Mouse (Mus musculus) urinary bladder, postnatal 14 days (tissue): ENCODE measurements around the gene Il18bp.
"Not testable (repeated sequence)": the region's sequence is repeated elsewhere in the genome, so short reads cannot be mapped to it uniquely, and the experiment has no call there.

Source experiments
- DNase-seq: peaks from one replicate; pipeline ENCODE4 v3.0.0; 2021; ENCODE audit warnings: low spot score

The Il18bp gene

DNA sequence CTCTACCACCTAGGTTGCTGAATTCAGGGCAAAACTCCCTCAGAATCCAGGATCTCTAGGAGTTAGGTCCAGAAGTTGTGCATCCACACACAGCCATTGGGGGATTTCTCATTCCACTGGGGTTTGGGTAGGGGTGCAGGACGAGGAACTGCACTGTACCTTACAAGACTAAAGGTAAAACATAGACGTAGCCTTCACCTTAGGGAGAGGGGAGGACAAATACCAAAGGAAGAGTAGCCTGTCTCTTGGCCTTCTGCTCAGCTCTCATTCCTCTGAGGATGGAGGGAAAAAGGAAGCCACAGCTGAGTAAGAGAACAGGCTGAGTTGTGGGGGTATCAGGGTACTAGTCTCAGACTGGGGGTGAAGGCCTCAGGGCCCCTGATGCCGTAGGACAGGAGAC, at the start of gene Il18bp:
Il18bp (minus strand) TSS at position 101 of the 400 bp plus-strand sequence.
- DNase-seq = no peak

DNA sequence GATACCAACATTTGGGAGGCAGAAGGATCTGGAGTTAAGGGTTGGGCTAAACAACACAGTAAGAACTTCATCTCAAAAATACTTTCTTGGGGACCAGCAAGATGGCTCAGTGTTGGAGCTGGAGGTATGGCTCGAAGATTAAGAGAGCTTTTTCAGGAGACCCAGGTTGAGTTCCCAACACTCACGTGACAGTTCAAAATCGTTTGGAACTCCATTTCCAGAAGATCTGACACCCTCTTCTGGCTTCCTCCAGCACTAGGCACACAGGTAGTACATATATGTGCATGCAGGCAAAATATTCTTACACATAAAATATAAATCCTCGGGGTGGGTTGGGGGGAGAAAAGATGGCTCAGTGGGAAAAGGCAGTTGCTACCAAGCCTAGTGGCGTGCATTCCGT, 47.9 kb upstream of the Il18bp start:
- DNase-seq = no peak

DNA sequence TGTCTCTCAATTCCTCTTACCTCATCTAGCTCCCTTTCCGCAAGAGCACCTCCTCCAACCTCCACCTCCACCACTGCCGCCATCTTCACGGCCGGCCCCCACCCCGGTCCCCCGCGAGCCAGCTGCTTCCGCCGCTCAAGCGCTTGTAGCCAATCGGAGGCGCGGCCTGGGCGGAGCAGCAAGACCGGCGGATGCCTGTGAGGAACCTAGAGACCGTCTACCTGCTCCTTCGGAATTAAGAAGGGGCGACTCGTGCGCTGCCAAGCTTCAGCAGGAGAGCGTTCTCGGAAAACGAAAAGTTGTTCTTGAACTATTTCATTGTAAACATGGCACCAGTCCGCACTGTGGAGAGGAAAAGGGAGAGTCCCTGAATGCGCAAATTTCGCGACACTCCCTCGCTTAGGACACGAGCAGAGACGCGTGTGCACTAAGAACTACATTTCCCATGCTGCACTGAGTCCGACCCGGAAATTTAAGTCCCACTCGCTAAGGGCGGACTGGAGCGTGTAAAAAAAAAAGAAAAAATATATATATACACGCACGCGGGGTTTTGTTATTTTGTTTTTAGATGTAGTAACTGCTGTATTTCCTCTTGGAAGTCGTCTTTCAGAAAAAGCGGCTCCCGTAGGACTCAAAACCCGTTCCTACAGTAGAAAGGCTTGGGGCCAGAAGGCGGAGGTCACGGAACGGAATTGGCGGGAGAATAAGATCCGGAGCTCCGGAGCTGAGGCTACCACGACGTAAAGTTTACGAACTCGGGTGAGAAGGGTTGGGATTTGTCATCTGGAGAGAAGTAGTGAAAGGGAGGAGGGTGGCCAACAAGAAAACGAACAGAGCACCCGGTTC, 46.8 kb upstream of the Il18bp start, which contains the start of the genes Rnf121, Xndc1 and Xntrpc:
Rnf121 (minus strand) TSS at position 424 of the 846 bp plus-strand sequence.
Xndc1 (plus strand) TSS at position 466 of the 846 bp plus-strand sequence.
Xntrpc (plus strand) TSS at position 668 of the 846 bp plus-strand sequence.
- DNase-seq = peak; percentile 93

DNA sequence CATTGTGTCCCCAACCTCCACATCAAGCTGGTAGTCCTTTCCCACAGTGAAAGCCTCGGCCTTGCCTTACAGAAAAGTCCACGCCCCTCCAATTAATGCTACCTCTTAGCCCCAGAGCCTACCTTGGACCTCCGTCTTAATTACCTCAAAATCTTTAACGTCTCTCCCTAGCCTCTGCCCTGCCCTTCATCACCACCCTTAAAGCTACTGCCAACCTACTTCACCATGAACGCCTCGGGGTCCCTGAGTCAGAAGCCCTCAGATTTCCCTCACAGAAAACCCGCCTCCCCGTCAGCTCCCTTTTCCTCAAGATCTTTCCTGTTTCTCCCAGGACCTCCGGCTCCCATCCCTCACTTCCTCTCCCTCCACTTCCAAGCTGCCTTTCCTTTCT, 46.2 kb upstream of the Il18bp start:
- DNase-seq = no peak

DNA sequence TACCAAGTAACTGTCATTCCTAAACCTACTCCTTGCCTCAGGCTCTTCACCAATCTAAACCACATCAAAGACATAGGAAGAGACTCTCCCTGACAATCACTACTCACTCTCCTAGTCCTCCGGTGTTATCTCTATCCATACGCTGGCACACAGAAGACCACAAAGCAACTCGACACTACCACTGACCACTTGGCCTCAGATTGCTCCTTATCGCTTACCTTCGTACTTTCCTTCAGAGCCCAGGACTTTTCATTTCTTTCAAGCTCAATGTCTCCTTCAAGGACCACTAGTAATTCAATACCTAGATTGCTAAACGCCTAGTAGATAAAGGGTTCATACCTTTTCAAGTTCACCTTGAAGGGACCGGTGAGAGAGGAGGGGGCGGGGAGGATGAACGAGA, 45.4 kb upstream of the Il18bp start:
- DNase-seq = no peak

DNA sequence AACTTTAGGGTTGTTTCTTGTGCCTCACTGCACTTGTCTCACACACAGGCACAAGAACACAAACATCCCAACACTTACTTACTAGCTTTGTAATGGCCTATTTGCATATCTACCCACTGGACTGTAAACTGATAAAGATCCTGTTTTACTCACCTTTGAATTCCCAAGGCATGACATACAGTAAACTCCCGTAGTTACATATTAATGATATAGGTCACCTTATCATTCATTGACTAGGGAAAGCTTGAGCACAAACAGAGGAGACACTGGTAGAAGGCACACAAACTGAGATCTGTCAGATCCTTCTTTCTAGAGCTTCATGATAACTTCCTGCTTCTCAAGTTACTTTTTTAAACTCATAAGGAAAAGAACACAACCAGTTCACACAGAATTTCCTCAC, 43.7 kb upstream of the Il18bp start:
- DNase-seq = no peak

DNA sequence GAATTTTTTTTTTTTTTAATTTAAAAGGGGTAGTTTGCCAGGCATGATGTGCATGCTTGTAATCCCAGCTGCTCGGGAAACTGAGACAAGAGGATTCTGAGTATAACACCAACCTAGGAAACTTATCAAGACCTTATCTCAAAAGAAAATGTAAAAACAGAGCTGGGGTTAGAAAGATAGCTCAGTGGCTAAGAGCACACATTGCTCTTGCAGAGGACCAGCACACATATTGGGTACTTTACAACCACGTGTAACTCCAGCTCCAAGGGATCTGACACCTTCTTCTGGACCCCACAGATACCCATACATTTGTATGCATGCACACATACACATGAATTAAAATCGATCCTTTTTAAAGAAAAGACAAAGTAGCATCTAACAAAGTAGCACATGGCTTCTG, 42.9 kb upstream of the Il18bp start:
- DNase-seq = no peak

DNA sequence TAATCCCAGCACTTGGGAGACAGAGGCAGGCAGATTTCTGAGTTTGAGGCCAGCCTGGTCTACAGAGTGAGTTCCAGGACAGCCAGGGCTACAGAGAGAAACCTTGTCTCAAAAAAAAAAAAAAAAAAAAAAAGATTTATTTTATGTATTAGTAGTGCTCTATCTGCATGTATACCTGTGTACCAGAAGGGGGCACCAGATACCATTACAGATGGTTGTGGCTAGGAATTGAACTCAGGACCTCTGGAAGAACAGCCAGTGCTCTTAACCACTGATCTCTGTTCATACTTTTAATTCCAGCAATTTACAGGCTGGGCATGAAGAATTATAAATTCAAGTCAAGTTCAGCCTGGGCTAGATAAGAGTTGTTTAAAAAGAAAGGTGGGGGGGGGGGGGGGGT, 30.0 kb upstream of the Il18bp start:
- not testable (repeated sequence) for DNase-seq

DNA sequence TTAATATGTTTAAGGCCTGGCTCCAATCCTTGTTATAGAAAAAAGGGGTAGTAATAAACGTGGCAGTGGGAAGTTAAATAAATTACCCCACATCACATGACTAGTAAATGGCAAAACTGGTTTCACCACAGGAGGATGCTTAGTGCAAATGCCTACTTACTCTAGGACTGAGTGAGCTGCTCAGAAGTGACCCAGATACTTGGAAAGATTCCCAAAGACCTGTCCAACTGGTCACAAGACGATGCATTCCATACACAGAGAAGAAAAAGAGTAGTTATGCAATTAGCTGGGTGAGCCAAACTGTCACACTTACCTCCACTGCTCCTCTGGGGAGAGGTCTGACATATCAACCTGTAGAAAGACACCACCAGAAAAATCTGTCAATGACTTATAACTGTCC, 23.8 kb upstream of the Il18bp start:
- DNase-seq = peak; percentile 24

DNA sequence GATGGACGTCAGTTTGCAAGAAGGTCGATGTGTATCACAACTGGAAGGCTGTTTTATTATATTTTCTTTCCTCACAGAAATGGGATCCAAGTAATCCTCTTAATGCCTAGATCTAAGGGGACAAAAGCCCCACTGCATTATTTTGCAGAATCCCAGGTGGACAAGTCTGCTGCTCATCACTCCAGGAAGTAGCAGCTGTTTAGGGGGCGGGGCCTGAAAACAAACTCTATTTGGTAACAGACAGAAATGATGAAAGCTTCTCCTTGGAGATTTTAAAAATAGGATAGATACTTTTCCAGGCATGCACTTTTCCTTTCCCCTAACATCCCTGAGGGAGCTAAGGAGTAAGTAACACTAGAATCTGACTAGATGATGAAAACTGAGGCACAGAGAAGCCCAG, 18.8 kb upstream of the Il18bp start:
- DNase-seq = no peak

DNA sequence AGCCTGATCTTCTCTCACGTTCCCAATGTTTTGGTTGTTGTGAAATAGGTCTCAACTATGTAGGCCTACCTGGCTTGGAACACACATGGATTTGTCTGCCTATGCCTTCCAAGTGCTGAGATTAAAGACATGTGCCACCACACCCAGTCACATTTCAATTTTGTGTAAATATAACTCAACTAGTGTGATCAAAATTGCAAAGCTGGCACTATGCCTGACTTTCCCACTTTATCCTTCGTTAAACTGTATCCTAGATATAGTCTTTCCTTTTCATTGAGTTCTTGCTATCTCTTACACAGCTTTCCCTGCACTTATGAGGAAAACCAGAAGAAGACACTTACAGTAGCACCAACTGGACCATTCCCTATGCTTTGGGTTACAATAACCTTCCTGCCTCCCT, 17.0 kb upstream of the Il18bp start:
- DNase-seq = no peak

DNA sequence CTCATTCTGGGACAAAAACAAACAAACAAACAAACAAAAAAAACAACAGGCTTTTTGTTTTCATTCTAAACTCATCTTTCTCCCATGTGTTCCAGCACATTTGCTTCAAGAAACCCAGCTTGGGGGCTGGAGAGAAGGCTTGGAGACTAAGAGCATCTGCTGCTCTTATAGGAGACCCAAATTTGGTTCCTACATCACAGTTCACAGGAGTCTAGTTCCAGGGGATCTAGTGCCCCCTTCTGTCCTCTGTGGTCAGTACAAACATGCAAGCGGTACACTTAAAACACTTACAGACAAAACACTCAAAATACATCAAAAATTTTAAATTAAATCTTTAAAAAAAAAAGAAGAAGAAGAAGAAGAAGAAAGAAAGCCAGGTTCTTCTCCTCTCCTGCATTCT, 16.4 kb upstream of the Il18bp start:
- DNase-seq = no peak

DNA sequence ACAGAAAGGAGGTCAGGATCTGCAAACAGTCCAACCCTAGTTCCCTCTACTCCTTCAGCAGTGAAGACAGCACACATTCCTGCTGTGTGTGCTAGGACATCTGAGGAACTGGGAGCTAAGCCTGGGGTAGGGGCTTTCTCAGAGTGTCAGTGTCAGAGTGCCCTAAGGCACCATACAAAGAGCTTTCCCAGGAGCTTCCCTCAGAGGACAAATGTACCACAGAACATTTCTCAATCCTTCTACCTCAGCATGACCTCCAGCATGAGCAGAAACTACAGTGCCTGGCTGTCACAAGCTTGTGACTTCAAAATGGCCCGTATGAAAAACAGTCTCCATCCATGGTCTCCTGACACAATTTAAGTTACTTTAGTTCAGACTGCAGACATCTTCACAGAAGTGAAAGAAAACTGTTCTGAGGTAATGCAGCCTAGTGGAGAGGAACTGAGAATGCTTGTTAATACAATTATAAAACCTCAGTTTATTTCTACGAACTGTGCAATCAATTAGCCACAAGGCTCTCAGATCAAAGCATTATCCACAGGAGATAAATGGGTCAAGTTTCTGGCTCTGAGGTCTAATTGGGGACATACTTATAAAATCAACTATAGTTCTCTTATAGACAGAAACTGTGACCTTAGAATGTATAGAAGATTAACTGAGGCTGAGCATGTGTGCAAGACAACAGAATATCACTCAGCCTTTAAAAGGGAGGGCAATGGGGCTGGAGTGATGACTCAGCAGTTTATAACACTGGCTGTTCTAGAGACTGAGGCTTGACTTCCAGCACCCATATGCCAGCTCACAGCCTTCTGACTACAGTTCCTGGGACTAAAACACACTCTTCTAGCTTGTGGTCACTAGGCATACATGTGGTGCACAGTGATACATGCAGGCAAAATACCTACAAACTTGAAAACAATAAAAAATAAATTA, 7.0 kb upstream of the Il18bp start:
- DNase-seq = no peak

DNA sequence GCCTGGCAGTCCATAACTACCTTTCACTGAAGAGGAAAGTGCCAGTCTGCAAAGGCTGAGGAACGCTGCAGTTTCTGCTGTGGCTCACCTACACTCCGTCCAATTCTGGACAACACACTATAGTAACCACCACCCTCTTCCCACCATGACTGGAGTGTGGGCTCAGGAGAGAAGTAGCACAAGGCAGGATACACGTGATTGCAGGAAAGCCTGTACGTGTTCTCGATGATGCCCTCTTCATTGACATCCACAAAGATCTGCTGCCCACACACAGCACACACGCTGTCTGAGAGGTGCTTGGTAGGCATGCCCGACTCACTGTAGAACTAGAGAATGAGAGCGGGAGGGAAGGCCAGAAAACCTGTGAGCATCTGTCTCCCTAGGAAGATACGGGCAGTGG, 5.3 kb upstream of the Il18bp start:
- no peak for DNase-seq

DNA sequence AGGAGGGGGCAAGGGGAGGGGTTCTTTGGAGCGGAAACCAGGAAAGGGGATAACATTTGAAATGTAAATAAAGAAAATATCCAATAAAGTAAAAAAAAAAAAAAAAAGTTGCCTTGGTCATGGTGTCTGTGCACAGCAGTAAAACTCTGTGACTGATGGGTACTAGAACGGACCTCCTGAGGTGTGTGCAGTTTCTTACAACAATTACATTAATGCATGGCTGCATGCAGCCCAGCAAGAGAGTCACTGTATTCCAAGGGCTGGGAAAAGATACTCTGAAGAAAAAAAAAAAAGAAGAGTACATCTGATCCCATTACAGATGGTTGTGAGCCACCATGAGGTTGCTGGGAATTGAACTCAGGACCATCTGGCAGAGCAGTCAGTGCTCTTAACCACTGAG, 2.4 kb upstream of the Il18bp start:
- not testable (repeated sequence) for DNase-seq

DNA sequence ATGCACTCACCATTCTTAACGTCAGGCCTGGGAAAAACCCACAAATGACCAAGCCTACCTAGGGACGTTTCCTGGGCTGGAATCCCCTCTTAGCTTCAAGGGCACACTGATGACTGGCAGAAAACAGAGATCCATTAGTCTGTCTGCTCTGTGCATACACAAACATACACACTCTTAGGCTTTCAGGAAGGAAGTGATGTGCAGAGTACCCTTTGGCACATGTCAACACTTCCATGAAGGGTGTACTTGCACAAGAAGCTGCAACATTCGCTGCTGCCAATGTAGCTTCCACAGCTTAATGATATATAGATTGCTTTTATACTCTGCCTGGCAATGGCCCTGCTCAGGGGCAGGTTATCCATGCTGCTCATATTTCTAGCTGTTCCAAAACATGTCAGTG, 872 bp upstream of the Il18bp start:
- DNase-seq = no peak

DNA sequence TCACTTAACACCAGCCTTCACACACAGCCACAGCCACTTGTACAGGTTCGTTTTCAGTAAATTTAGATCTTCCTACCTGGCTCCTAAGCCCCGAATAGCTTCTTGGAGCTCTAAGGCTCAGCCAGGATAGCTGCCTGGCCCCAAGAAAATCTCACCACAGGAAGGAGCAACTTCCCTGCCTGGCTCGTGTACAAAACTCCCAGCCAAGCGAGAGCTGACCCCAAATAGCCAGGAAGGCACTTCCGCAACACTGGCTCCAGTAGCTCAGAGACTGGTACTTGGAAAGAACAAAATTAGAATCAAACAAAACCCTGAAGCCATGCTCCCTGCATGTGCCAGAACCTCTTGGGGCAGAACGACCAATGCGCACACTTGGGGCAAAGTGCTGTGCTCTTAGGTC, 456 bp downstream of the Il18bp start:
- no peak for DNase-seq

DNA sequence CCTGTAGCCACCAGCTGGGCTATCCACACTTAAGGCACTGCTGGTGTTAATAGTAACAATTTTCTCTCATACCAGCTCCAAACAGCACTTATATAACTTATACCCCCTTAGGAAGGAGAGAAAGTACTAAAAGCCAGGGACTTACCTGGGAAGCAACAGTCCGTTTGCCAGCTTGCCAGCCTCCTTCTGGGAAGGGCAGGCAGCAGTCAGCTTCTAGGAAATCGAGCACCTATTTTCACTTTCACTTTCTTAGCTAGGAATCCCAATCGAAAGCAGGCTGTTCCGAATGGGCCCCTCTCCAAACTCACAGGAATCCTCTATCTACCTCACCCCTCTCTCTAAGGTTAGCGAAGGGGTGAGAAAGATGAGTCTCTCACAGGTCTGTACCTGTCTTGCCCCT, 1.0 kb downstream of the Il18bp start:
- DNase-seq = no peak

DNA sequence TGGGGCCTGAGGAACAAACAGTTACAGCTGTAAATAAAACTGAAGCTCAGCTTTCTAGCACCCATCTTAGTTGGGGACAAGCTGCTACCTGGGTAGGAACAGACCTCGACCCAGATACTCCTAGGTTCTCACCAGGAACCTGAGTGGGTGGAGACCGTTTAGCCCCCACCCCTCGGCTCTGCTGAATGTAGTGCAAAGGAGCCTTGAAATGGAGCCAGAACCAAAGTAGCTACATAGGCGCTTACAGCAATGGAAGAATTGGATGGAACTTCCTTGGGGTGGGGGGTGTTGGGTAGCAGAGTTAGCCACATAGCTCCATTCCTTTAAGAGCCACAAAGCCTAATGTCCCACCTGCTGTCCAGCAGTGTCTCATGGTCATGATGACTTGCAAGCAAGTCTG, 1.6 kb downstream of the Il18bp start:
- no peak for DNase-seq

DNA sequence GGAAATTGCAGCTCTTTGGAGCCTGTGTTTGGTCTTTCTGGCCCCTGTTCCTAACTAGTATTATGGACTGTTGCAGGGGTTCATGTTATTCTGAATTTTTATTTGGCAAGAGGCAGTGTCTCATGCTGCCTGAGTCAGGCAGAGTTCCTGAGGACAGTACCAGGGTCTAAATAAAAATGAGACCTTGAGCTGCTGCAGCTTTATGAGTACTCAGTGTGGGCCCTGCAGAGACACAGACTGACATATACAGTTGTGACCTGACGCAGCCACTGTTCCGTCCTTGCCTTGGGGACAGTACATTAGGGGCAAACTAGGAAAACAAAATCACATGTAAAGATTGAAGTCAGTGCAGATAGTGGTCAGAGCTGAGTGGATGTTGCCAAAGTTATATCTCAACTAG, 3.5 kb downstream of the Il18bp start:
- DNase-seq = no peak

DNA sequence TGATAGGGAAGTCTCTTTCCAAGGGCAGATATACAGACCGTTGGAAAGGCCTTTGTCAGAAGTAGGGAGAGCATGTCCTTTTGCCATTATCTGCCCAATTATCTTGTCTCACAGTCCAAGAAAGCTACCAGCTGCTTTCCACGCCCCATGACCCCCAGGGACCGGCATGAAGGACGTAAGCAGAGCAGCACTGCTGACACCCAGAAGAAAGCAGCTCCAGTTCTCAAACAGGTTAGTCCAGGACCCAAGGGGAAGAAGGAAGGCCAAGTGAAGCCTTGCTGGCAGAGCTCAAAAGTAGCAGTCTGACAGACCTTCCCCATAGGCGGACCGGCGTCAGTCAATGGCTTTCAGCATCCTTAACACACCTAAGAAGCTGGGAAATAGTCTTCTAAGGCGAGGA, 5.1 kb downstream of the Il18bp start:
- no peak for DNase-seq

DNA sequence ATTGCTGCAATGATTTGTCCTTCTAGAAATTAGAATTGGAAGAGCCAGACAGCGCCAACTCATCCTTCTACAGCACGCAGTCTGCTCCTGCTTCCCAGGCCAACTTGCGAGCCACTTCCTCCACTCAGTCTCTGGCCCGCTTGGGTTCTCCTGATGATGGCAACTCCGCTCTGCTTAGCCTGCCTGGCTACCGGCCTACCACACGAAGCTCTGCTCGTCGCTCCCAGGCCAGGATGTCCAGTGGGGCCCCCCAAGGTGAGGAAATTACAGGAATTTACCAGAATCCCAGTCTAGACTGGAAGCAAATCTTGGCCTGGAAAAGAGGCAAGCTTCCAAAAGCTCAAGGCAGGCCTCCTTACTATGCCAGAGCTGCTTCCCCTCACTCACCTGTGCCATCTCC, 6.6 kb downstream of the Il18bp start:
- no peak for DNase-seq

DNA sequence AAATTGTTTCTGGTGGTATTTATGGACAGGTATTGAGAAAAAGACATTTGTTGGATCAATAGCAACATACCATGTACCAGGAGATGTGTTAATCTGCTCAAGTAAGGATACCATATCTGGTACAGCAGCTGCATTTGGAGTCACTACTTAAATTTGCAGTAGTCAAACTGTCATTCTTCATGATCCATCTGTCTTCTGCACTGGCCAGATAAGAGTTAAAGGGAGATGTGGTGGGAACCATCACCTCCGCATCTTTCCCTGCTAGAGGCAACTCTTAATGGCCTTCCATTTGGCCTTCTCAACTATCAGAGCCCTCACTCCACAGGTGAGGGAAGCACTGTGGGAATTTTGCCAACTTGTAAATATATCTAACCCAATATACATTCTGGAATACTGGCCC, 12.0 kb downstream of the Il18bp start:
- no peak for DNase-seq
